Mouse (Mus musculus) thymus, adult 2 months (tissue): Measurements from ENCODE around the gene Ptcd2.

Source experiments
- CTCF ChIP-seq: fragments of 200-500 bp; IDR thresholded peaks from 2 replicates; pipeline ENCODE4 v1.5.1; 2012; ENCODE audit warnings: mild to moderate bottlenecking, control low read depth, low read length, moderate library complexity, borderline replicate concordance; ENCODE audit not compliant: control insufficient read depth, poor library complexity, insufficient read depth; ENCODE audit errors: extremely low read depth
- POLR2A ChIP-seq: fragments of 200-500 bp; IDR thresholded peaks from 2 replicates; pipeline ENCODE4 v1.6.1; 2012; ENCODE audit warnings: mild to moderate bottlenecking, low read length, control low read depth, moderate library complexity; ENCODE audit not compliant: control insufficient read depth, poor library complexity, insufficient read depth; ENCODE audit errors: extremely low read depth

- no peak for TF ChIP-seq CTCF
- TF ChIP-seq POLR2A, result no peak
Observed at GRCm38 (mm10) chr13:99299921-99300320, 44.6 kb downstream of the Ptcd2 start.
